Mouse (Mus musculus) kidney, adult 2 months (tissue): ENCODE measurements around the gene Gm11273. TPM values are rescaled to one million over a fixed set of nuclear protein-coding genes. Genes with fewer than 3 reads are reported as not detected.
"Not testable (repeated sequence)": the region's sequence is repeated elsewhere in the genome, so short reads cannot be mapped to it uniquely, and the experiment has no call there.

Experiments
- DNase-seq: peaks from one replicate; pipeline ENCODE4 v3.0.0; 2021
- H3K27ac ChIP-seq: fragments of 200-500 bp; 2 replicates; pipeline ENCODE4 v1.5.1; 2012; ENCODE audit warnings: low read depth, low read length, control low read depth, inconsistent platforms; ENCODE audit not compliant: insufficient read depth
- H3K27me3 ChIP-seq: fragments of 200-500 bp; replicated peaks from 2 replicates; pipeline ENCODE4 v1.6.1; 2012; ENCODE audit warnings: mild to moderate bottlenecking, moderate library complexity, low read length, inconsistent platforms; ENCODE audit not compliant: control insufficient read depth, insufficient read depth
- H3K36me3 ChIP-seq: fragments of 200-500 bp; 2 replicates; pipeline ENCODE4 v1.6.1; 2012; ENCODE audit warnings: mild to moderate bottlenecking, moderate library complexity, low read length, inconsistent platforms; ENCODE audit not compliant: control insufficient read depth, insufficient read depth
- H3K4me1 ChIP-seq: fragments of 200-500 bp; 2 replicates; pipeline ENCODE4 v1.6.1; 2011; ENCODE audit warnings: low read length; ENCODE audit not compliant: control insufficient read depth, insufficient read depth
- H3K4me3 ChIP-seq: fragments of 200-500 bp; 2 replicates; pipeline ENCODE4 v1.5.1; 2011; ENCODE audit warnings: mild to moderate bottlenecking, low read depth, low read length, control low read depth; ENCODE audit not compliant: insufficient read depth
- CTCF ChIP-seq: fragments of 200-500 bp; conservative IDR thresholded peaks from 2 replicates; pipeline ENCODE4 v1.5.1; 2011; ENCODE audit warnings: low read depth, mild to moderate bottlenecking, control low read depth, low read length, moderate library complexity, mixed read lengths; ENCODE audit not compliant: insufficient read depth, insufficient read length
- POLR2A ChIP-seq: fragments of 200-500 bp; IDR thresholded peaks from one replicate; pipeline ENCODE4 v1.6.1; 2011; ENCODE audit warnings: low read depth, low read length, control low read depth
- WGBS: fragments of 180-500 bp; shearing (Covaris S2); methylation state at CpG from one replicate; pipeline ENCODE4 v1.1.7; 2018; 5-methylcytosine and 5-hydroxymethylcytosine counted together
- polyA plus RNA-seq: library from polyadenylated mRNA; depleted of rRNA; stranded (reverse); fragments of >200 nt; gene quantifications from 2 replicates; pipeline ENCODE4 v1.2.3, GENCODE M21; 2012; rRNA removed

The Gm11273 gene
- polyA plus RNA-seq, 1 experiment: 54.6 TPM

DNA sequence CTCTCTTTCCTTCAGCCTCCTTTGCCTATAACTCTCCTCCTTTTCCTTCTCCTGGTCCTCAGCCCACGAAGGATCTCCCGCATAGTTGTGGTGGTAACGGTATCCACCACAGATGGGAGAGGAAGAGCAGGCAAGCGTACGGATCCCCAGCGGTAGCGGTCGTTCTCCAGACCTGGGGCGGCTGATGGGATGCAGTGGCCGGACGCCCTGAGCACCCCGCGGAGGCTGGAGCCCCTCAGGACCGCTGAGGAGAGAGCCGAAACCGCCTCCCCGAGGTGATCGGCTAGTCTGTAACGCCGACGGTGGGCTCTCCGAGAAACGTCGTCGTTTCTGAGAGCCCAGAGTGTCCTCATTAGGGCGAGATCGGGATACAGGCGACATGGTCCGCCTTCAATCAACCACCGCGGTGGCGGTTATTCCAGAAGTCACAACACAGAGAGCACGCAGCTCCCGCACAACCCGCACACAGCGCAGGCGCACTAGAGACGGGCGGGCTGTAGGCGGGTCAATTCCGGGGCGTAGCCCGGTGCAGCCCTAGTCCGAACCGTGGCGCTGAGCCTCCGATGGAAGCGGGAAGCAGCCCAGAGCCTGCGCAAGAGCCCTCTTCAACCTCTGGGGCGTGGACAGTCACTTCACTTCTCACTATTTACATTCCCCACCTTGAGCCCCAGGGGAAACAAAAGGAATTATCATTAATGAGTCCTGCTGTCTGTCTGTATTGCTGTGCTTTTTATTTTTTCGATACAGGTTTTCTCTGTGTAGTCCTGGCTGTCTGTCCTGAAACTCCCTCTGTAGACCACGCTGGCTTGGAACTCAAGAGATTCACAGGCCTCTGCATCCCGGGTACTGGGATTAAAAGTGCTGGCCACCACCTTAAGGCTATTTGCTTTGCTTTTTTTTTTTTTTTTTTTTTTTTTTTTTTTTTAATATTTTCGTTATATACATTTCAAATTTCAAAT lies 32.9 kb downstream of the Gm11273 start, which contains the start of gene Nkapl:
Nkapl (minus strand) TSS at position 449 of the 959 bp plus-strand sequence.
- Histone ChIP-seq H3K36me3 (no peaks in the 10 kb centered on the region), H3K27ac (no peak within 1 kb of the TSS), H3K27me3 (no peaks in the 10 kb centered on the region), H3K4me1 (no peaks in the 10 kb centered on the region), H3K4me3 (peak within 1 kb of the TSS; percentile 95)
- 1% methylated on average over 54 of the region's 54 CpGs for WGBS
- TF ChIP-seq POLR2A: peak; percentile 41
- no peak for TF ChIP-seq CTCF
- DNase-seq: peak; percentile 89

DNA sequence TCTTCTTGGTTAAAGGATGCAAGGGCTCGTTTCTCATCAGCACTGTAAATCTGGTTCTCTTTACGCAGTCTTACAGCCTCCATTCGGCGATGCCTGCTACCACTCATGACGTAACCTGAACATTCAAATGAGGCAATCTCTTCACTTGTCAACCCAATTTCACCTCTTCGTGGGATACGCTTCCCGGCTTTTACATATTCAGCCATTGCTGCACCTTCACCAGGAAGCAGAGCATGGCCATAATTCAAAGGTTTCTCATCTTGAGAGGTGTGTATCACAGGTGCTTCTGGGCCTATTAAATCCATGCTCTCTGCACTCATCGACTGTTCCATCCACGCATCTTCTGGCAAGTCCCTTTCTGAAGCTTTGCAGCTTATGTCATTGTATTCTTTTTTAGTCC lies 33.9 kb downstream of the Gm11273 start:
- DNase-seq: no peak
- Histone ChIP-seq H3K4me1 (no peaks in the 10 kb centered on the region), H3K36me3 (no peaks in the 10 kb centered on the region), H3K4me3 (no peak overlapping the region), H3K27me3 (no peaks in the 10 kb centered on the region), H3K27ac (no peak overlapping the region)
- WGBS: 89% methylated on average over 10 of the region's 10 CpGs
- TF ChIP-seq POLR2A (no peak), CTCF (no peak)

DNA sequence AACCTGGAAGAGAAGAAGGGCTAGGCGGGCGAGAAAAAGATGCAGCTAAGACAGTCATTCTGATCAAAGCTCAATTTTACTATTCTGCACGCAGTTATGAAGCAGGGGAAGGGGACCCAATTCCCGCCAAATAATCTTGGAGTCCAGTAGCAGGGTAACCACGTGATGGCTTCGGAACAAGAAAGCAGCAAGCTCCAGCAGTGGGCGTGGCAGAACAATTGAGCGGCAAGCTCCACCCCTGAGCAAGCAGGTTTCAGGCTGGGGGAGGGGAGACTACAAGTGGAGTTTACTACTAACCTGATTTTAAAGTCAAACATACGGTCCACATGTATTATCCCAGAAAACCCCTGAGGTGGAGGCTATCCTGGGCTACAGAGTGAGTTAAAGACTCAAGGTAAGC lies 38.7 kb downstream of the Gm11273 start:
- not testable (repeated sequence) for H3K36me3 ChIP-seq, DNase-seq, H3K4me1 ChIP-seq, H3K27me3 ChIP-seq, H3K4me3 ChIP-seq, H3K27ac ChIP-seq
- 50% methylated on average over 9 of the region's 9 CpGs for WGBS

DNA sequence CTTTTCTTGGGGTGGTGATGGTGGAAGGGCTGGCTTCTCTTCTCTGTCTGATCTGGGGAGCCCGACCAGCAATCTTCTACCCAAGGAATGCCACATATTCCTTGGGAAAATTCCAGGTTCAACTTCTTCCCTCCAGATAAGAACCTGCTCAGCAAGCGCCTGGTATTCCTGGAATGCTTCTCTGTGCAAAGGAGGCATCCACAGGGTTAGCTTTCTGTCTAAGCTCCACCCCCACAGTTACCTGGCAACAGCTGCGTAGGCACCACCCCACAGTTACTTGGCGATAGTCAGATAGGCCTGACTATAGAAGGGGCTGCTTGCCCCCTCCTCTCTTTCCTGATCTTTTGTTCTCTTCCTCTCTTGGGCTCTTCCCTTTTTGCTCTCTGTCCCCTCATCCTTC lies 44.9 kb downstream of the Gm11273 start:
- peaks cover 6% of the 10 kb centered on the region; the same call in 1 of the 2 replicates for H3K4me1 ChIP-seq
- no peak overlapping the region for H3K4me3 ChIP-seq
- no peak for TF ChIP-seq CTCF
- no peak for TF ChIP-seq POLR2A
- no peak for DNase-seq
- H3K27me3 ChIP-seq: no peaks in the 10 kb centered on the region
- WGBS: 14% methylated on average over 4 of the region's 4 CpGs
- no peak overlapping the region for H3K27ac ChIP-seq
- H3K36me3 ChIP-seq: no peaks in the 10 kb centered on the region

DNA sequence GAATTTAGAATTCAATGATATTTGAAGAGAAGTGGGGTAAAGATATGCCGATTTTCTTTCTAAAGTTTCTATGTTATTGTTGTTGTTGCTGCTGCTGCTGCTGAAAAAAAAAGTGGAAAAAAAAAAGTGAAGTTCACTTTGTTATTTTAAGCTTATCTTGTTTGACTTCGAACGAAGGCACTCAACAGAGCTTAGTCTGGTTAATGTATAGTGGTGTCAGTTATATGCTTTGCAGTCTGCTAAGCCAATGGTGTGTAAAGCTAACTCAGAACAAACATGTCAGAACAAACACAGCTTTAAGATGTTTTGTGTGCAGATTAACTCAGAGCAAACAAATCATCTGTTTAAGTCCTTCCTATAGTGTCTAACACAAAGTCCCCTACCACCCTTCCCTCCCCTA lies 47.1 kb downstream of the Gm11273 start:
- Histone ChIP-seq H3K4me1 (peaks cover 6% of the 10 kb centered on the region; the same call in 1 of the 2 replicates), H3K36me3 (0 out of 2 replicates have a peak, but pooled peaks cover 2% of the 10 kb centered on the region), H3K4me3 (0 out of 2 replicates have a peak overlapping the region, but pooled peaks have one; percentile 97), H3K27ac (no peak overlapping the region), H3K27me3 (no peaks in the 10 kb centered on the region)
- WGBS: 63% methylated on average over 3 of the region's 3 CpGs
- no peak for DNase-seq
- TF ChIP-seq CTCF (no peak), POLR2A (no peak)

DNA sequence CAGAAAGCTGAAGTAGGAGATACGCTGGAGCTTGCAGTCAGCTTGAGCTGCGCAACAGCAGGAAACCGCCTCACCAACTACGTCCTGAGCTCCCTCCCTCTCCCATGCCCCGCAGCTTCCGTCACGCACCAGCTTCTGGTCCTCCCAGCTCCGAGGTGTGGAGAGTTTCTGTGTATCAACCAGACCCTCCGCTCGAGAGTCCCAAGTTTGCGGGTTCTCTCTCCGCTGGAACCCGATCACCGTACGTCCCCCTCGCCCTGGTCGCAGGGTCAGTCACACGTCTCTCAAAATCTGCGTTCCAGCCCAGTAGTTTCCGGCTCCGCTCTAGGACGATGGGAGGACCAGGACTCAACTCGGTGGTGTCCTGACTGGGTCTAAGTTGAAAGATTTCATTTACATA lies 47.8 kb downstream of the Gm11273 start, which contains the start of gene Zscan26:
Zscan26 (minus strand) TSS at position 282 of the 400 bp plus-strand sequence.
- Histone ChIP-seq H3K27ac (peak within 1 kb of the TSS; percentile 96), H3K4me1 (peaks cover 6% of the 10 kb centered on the region; the same call in 1 of the 2 replicates), H3K36me3 (0 out of 2 replicates have a peak, but pooled peaks cover 2% of the 10 kb centered on the region), H3K4me3 (peak within 1 kb of the TSS; percentile 97), H3K27me3 (no peaks in the 10 kb centered on the region)
- TF ChIP-seq CTCF: no peak
- TF ChIP-seq POLR2A: peak; percentile 78
- peak; percentile 92 for DNase-seq
- WGBS: under 1% methylated on average over 23 of the region's 23 CpGs

DNA sequence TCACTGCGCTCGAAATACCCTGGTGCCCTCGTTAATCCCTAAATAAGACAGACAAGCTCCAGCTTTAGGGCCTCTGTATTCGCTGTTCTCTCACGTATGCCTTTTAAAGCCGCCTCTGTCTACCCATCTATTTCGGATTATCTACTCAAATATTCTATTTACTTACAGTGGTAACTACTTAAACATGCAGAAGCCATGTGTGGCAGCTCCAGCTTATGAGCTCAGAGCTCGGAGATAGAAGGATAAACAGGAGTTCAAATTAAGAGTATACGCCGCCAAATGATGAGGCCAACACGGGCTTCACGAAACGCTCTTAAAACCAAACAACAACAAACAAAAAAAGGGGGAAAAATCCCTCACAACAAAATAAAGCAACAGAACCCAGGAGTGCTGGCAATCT lies 48.2 kb downstream of the Gm11273 start:
- DNase-seq: no peak
- Histone ChIP-seq H3K4me3 (peak overlapping the region; percentile 97), H3K27ac (peak overlapping the region; percentile 96), H3K27me3 (no peaks in the 10 kb centered on the region), H3K36me3 (0 out of 2 replicates have a peak, but pooled peaks cover 2% of the 10 kb centered on the region), H3K4me1 (peaks cover 6% of the 10 kb centered on the region; the same call in 1 of the 2 replicates)
- TF ChIP-seq CTCF (no peak), POLR2A (no peak)
- whole genome bisulfite sequencing: under 1% methylated on average over 13 of the region's 13 CpGs

Other genes starting within 250 kb of the Gm11273 start
- gene Gpx5, start 208.7 kb downstream of the Gm11273 start, polyA plus RNA-seq: not detected in 2 replicates
- gene Gpx6, start 189.3 kb downstream of the Gm11273 start, polyA plus RNA-seq: 24.6 and 28.9 TPM in 2 replicates
- gene Olfr1367, start 154.5 kb downstream of the Gm11273 start, polyA plus RNA-seq: not detected in 2 replicates
- gene Zscan12, start 138.6 kb downstream of the Gm11273 start, polyA plus RNA-seq: 1.6 TPM in 2 replicates
- 18.4 and 20.6 TPM in 2 replicates for gene Zkscan3, start 98.7 kb downstream of the Gm11273 start, polyA plus RNA-seq
- gene Pgbd1, start 60.4 kb downstream of the Gm11273 start, polyA plus RNA-seq: 1.1 and 1.2 TPM in 2 replicates
- 13.7 and 14.7 TPM in 2 replicates for gene Zscan26, start 47.7 kb downstream of the Gm11273 start, polyA plus RNA-seq
- 0.13 and 0.23 TPM in 2 replicates for gene Nkapl, start 32.9 kb downstream of the Gm11273 start, polyA plus RNA-seq
- gene Zkscan4, start 22.5 kb downstream of the Gm11273 start, polyA plus RNA-seq: 0.54 and 0.56 TPM in 2 replicates
- gene Gm10065, start 22.0 kb downstream of the Gm11273 start, polyA plus RNA-seq: not detected in 2 replicates
- 0.26 and 0.34 TPM in 2 replicates for gene AK157302, start 6.2 kb downstream of the Gm11273 start, polyA plus RNA-seq
- gene Zkscan8, start 29.7 kb upstream of the Gm11273 start, polyA plus RNA-seq: 3.0 and 4.2 TPM in 2 replicates
- gene Olfr1366, start 41.4 kb upstream of the Gm11273 start, polyA plus RNA-seq: not detected in 2 replicates
- not detected in 2 replicates for gene Olfr1535, start 58.5 kb upstream of the Gm11273 start, polyA plus RNA-seq
- not detected in 2 replicates for gene Olfr1364, start 80.3 kb upstream of the Gm11273 start, polyA plus RNA-seq
- not detected in 2 replicates for gene Olfr1362, start 112.6 kb upstream of the Gm11273 start, polyA plus RNA-seq
- not detected in 2 replicates for gene Olfr11, start 141.1 kb upstream of the Gm11273 start, polyA plus RNA-seq
- not detected in 2 replicates for gene Olfr1361, start 162.0 kb upstream of the Gm11273 start, polyA plus RNA-seq
- gene Olfr1360, start 176.0 kb upstream of the Gm11273 start, polyA plus RNA-seq: not detected in 2 replicates
- gene Olfr1359, start 196.7 kb upstream of the Gm11273 start, polyA plus RNA-seq: not detected in 2 replicates
- 1.0 TPM in 1 of 2 replicates, not detected in the other for gene Hist1h2bl, start 214.7 kb upstream of the Gm11273 start, polyA plus RNA-seq
- 0.49 and 1.2 TPM in 2 replicates for gene Hist1h2ai, start 215.0 kb upstream of the Gm11273 start, polyA plus RNA-seq
- gene Hist1h3h, start 216.2 kb upstream of the Gm11273 start, polyA plus RNA-seq: 1.1 and 2.2 TPM in 2 replicates
- gene Hist1h2bm, start 220.6 kb upstream of the Gm11273 start, polyA plus RNA-seq: 0.24 and 0.38 TPM in 2 replicates
- gene Hist1h4j, start 233.6 kb upstream of the Gm11273 start, polyA plus RNA-seq: 0.75 and 1.1 TPM in 2 replicates
- 2.6 and 6.8 TPM in 2 replicates for gene Hist1h4k, start 249.1 kb upstream of the Gm11273 start, polyA plus RNA-seq